Mouse (Mus musculus) kidney, adult 2 months (tissue): Measurements from ENCODE around the gene Morf4l1.

Experiments
- CTCF ChIP-seq: fragments of 200-500 bp; conservative IDR thresholded peaks from 2 replicates; pipeline ENCODE4 v1.5.1; 2011; ENCODE audit warnings: low read depth, mild to moderate bottlenecking, control low read depth, low read length, moderate library complexity, mixed read lengths; ENCODE audit not compliant: insufficient read depth, insufficient read length
- POLR2A ChIP-seq: fragments of 200-500 bp; IDR thresholded peaks from one replicate; pipeline ENCODE4 v1.6.1; 2011; ENCODE audit warnings: low read depth, low read length, control low read depth

DNA sequence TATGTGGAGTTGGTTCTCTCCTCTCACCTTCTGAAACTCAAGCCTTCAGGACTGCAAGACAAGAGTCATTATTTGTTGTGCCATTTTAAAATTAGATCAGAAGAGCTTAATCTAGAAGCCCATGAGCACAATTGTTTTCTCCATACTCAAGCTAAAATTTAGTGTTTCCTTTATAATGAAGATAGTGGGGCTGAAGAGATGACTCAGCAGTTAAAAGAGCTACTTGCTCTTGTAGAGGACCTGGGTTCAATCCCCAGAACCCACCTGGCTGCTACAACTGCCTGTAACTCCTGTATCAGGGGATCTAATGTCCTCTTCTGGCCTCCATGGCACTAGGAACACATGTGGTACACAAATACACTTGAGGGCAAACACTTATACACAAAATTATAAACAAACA is 2.7 kb upstream of the Morf4l1 start:
- no peak for TF ChIP-seq CTCF
- TF ChIP-seq POLR2A, result no peak
